Mouse (Mus musculus): ENCODE data around the gene Bag5. TPM values are rescaled to one million over a fixed set of nuclear protein-coding genes. Genes with fewer than 3 reads are reported as not detected.
"Not testable (repeated sequence)": the region's sequence is repeated elsewhere in the genome, so short reads cannot be mapped to it uniquely, and the experiment has no call there.

Bag5 gene
- total RNA-seq, 2 experiments from 2014 or later: 61.7 to 62.1 TPM

DNA sequence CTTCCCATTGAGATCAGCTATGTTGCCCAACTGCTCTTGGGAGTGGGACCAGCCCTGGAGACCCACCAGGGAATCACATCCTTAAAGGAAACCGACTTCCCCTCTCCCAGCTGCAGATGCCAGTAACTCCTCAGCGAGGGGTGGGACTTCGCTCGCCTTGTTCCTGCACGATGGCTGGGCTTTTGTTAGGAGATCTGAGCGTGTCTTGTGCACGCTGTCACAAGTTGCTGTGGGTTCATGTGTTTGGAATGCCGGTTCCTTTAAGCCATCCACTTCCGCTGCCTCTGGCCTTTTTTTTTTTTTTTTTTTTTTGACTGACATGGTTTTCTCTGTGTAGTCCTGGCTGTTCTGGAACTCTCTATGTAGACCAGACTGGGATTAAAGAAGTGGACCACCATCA, 24.3 kb upstream of the Bag5 start:
- DNase-seq (ENCODE audit: low spot score in 2 of 2): no peak

- DNase-seq (ENCODE audit: low spot score in 2 of 2): not testable (repeated sequence)
Observed at GRCm38 (mm10) chr12:111736676-111737075, 23.6 kb upstream of the Bag5 start.

- DNase-seq (ENCODE audit: low spot score in 2 of 2): no peak
Observed at GRCm38 (mm10) chr12:111734912-111735311, 21.9 kb upstream of the Bag5 start.

GRCm38 (mm10) chr12:111732921-111733320, 19.9 kb upstream of the Bag5 start:
- DNase-seq (ENCODE audit: low spot score in 2 of 2): no peak

- DNase-seq (ENCODE audit: low spot score in 2 of 2): peak; percentile 88 to 91
Observed at GRCm38 (mm10) chr12:111731822-111732807, 19.1 kb upstream of the Bag5 start.

GRCm38 (mm10) chr12:111727956-111728355, 14.9 kb upstream of the Bag5 start:
- DNase-seq (ENCODE audit: low spot score in 2 of 2): no peak

- DNase-seq (ENCODE audit: low spot score in 2 of 2): peak; percentile 51 to 65
Observed at GRCm38 (mm10) chr12:111726122-111726463, 13.0 kb upstream of the Bag5 start.

DNA sequence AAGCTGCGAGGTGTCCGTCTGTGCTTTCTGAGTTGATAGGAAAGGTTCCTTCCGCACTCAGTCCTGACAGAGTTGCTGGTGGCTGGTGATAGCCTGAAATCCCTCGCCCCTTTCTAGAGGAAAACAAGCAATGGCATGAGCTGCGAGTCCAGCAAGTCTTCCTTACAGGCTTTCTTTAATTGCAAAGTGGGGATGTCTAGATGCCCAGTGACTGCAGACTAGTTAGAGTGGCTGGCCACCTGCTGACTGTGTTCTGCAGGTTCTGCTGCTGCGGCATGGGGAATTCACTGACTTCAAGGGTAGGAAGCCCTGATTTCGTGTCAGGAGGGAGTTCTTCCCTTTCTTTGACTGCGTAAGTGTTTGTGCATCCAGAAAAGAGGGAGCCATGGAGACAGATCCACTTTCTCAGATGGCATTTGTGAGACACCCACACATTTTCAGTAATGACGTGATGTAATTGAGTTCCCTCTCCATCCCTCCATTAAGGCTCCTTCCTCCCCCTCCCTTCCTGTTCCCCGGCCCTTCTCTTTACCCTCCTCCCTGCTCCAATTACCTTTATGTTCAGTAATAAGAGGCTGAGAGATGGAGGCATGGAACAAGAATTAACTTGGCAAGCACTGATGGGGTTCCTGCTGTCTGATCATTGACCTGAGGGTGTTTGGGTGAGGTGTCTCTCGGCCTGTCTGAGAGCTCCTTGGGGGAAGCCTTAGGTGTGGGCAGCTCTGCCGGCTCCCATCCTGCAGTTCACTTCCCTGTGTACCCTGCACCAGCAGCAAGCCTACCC, 12.5 kb upstream of the Bag5 start:
- DNase-seq (ENCODE audit: low spot score in 2 of 2): peak; percentile 25 to 48

- no peak for DNase-seq (ENCODE audit: low spot score in 2 of 2)
Observed at GRCm38 (mm10) chr12:111724638-111725337, 11.7 kb upstream of the Bag5 start.

GRCm38 (mm10) chr12:111722654-111723053, 9.6 kb upstream of the Bag5 start:
- DNase-seq (ENCODE audit: low spot score in 2 of 2): peak in 1 of 2 experiments; percentile 74

DNA sequence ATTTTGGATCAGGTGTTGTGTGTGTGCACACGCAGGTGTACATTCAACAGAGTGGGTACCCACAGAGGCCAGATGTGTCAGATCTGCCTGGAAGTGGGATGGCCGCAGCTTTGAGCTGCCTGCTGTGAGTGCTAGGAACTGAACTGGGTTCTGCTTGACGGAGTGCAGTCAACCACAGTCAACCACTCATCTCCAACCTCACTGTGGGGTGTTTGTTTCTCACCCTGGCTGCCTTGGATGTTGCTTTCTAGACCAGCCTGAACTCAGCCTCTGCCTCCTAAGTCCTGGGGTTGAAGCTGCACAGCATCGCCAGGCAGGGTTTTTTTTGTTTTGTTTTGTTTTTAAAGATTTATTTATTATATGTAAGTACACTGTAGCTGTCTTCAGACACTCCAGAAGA, 7.2 kb upstream of the Bag5 start:
- no peak for DNase-seq (ENCODE audit: low spot score in 2 of 2)

DNA sequence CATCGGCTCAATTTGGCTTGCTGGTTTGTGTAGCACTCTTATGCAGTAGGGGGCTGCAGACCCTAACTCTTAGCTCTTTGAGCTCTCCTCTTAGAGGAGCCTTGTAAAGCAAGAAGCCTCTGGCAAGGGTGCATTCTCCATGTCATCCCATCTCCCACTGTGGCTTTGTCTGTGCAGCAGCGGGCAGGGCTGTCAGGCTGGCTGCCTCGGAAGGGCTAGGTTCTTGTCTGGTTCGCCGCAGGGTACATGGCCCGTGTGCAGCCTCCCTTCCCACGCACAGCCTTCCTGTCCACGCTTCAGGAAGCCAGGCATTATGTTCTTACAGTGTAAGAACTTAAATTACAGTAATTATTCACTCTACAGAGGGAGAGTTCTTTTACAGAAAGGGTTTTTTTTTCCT, 5.6 kb upstream of the Bag5 start:
- no peak for DNase-seq (ENCODE audit: low spot score in 2 of 2)

DNA sequence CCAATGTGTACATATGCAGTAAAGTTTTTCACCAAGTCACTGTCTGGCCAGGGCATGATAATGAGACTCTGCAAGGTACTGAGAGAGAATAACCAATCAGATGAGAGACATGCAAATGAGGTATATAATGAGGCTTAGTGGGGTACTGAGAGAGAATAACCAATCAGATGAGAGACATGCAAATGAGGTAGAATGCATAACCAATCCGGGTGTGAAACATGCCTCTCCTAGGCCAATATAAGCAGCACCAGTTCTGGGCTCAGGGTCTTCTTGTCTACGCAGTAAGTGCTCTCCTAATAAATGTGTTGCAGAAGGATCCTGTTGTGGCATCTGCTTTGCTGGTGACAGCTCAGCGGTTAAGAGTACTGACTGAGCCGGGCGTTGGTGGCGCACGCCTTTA, 3.4 kb upstream of the Bag5 start:
- no peak for DNase-seq (ENCODE audit: low spot score in 2 of 2)

DNA sequence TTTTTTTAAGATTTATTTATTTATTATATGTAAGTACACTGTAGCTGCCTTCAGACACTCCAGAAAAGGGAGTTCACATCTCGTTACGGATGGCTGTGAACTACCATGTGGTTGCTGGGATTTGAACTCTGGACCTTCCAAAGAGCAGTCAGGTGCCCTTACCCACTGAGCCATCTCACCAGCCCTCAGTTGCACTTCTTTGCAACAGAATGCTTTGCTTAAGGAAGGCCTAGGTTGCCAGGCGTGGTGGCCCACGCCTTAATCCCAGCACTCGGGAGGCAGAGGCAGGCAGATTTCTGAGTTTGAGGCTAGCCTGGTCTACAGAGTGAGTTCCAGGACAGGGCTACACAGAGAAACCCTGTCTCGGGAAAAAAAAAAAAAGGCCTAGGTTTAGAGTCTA, 823 bp upstream of the Bag5 start:
- DNase-seq (ENCODE audit: low spot score in 2 of 2): not testable (repeated sequence)

GRCm38 (mm10) chr12:111712476-111712875, 581 bp downstream of the Bag5 start:
- DNase-seq (ENCODE audit: low spot score in 2 of 2): no peak

DNA sequence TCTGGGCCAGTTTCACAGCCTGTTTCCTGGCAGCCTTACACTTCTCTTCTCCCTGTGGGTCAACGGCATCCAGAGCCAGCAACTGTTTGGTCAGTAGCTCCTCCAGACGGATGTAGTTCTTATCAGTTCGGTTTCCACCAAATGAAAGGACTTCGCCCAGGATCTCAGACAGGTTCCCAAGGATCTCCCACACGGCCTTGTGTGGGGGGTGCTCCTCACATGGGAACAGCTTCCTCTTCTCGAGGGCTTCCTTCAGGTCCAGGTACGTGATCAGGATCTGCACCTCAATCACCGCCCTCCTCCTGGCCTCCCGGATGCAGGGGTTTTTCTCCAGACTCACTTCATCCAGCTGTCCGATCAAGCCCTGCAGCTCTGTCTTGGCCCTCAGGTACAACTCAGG, 3.0 kb downstream of the Bag5 start:
- no peak for DNase-seq (ENCODE audit: low spot score in 2 of 2)

- DNase-seq (ENCODE audit: low spot score in 2 of 2): peak in 1 of 2 experiments; percentile 20
Observed at GRCm38 (mm10) chr12:111708181-111708580, 4.9 kb downstream of the Bag5 start.

DNA sequence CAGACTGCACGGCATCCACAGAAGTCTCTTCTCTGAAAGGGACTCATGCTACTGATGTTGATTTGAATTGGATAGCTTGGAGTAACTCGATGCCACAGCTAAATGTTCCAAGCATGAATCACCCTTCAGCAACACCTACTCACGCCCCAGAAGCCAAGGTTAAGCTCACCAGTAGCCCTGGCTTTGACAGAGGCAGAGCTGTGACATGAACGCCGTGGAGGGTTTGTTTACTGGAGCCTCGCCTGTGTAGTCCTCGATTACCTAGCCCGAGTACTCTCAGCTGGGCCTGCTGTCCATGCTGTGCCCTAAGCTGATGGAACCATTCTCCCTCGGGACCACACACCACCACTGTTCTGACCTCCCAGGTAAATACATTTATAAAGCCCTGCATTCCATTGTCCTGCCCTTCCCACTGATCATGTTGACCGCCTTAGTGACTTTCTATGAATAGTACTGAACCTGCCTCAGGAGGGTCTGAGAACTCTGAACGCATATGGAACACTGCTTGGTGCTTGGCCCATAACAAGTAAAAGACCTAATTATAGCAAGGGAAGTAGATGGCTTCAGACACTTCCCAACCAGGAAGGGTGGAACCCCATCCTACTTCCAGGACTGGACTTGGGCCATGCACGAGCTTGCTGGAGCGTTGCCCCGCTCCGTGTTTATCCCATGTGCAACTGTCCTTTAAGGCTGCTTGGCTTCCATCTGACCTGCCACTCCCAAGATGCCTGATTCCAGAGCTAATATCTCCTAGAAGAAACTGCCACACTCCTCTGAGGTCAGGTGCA, 7.7 kb downstream of the Bag5 start:
- DNase-seq (ENCODE audit: low spot score in 2 of 2): no peak

- DNase-seq (ENCODE audit: low spot score in 2 of 2): no peak
Observed at GRCm38 (mm10) chr12:111704609-111705008, 8.4 kb downstream of the Bag5 start.

GRCm38 (mm10) chr12:111703301-111703700, 9.8 kb downstream of the Bag5 start:
- DNase-seq (ENCODE audit: low spot score in 2 of 2): no peak
